Comparison of ENCODE assay signal across 9 mouse cellular contexts in genomic region chr11:75487496-75487895, GRCm38 (mm10). TPM values are rescaled to one million over a fixed set of nuclear protein-coding genes. Genes with fewer than 3 reads are reported as not detected.
DNase-seq lines count a peak whose midpoint lies in the region; ATAC-seq and TF ChIP-seq lines count a peak whose summit lies in the region.
"Had no signal": no experiment of that assay in that cellular context is flagged by ENCODE, and none has a peak within 500 bp of the region (broad histone marks: within the 10 kb centered on the region; RNA-seq: fewer than 3 reads in every experiment).

No protein-coding gene starts in this region.

- H3K4me1 ChIP-seq in heart, embryonic 16.5 days (ENCODE audit: control insufficient read depth, insufficient read depth, low read length), result peaks cover 10% of the 10 kb centered on the region
- no peaks in the 10 kb centered on the region for H3K4me1 ChIP-seq in ES-Bruce4 (ENCODE audit: control insufficient read depth, insufficient read depth, low read length)
- H3K4me1 ChIP-seq in forebrain, postnatal 0 days (ENCODE audit: insufficient read depth), result peaks cover 11% of the 10 kb centered on the region
- H3K4me1 ChIP-seq in midbrain, embryonic 10.5 days, result peaks cover 13% of the 10 kb centered on the region

- no peak for TF ChIP-seq CTCF in ES-Bruce4 (IDR thresholded peaks at IDR 0.05; ENCODE audit: low read depth, low read length)
- no peak for TF ChIP-seq CTCF in forebrain, postnatal 0 days (IDR thresholded peaks at IDR 0.05; ENCODE audit: low read depth)

- WGBS in heart, embryonic 16.5 days, result 24% methylated on average over 6 of the region's 6 CpGs
- WGBS in forebrain, postnatal 0 days, result 40% methylated on average over 6 of the region's 6 CpGs
- WGBS in midbrain, embryonic 10.5 days, result 56% methylated on average over 6 of the region's 6 CpGs

- ATAC-seq in heart, embryonic 16.5 days (replicated peaks; ENCODE audit: extremely low read depth, insufficient read depth, low FRiP score), result no peak
- no peak for ATAC-seq in forebrain, postnatal 0 days

- H3K9me3 ChIP-seq in heart, embryonic 16.5 days (replicated peaks; ENCODE audit: control insufficient read depth, low read length), result no peaks in the 10 kb centered on the region
- no peaks in the 10 kb centered on the region for H3K9me3 ChIP-seq in ES-Bruce4 (replicated peaks; ENCODE audit: control insufficient read depth, insufficient read depth, low read length, poor library complexity, severe bottlenecking)
- no peaks in the 10 kb centered on the region for H3K9me3 ChIP-seq in forebrain, postnatal 0 days (ENCODE audit: low read length)
- H3K9me3 ChIP-seq in midbrain, embryonic 10.5 days (replicated peaks), result no peaks in the 10 kb centered on the region

- H3K36me3 ChIP-seq in heart, embryonic 16.5 days (ENCODE audit: control insufficient read depth, insufficient read depth), result peaks cover 31% of the 10 kb centered on the region
- peaks cover 40% of the 10 kb centered on the region for H3K36me3 ChIP-seq in ES-Bruce4 (ENCODE audit: control insufficient read depth, insufficient read depth, low read length, poor library complexity, severe bottlenecking)
- peaks cover 32% of the 10 kb centered on the region for H3K36me3 ChIP-seq in forebrain, postnatal 0 days (ENCODE audit: insufficient read depth)
- H3K36me3 ChIP-seq in midbrain, embryonic 10.5 days, result peaks cover 48% of the 10 kb centered on the region

- H3K27ac ChIP-seq in heart, embryonic 16.5 days (ENCODE audit: low read length), result no peak overlapping the region
- H3K27ac ChIP-seq in ES-Bruce4 (ENCODE audit: insufficient read depth, low read length), result no peak overlapping the region
- H3K27ac ChIP-seq in forebrain, postnatal 0 days (ENCODE audit: low read depth, low read length), result no peak overlapping the region
- peak overlapping the region; percentile 97 for H3K27ac ChIP-seq in midbrain, embryonic 10.5 days (replicated peaks)

- TF ChIP-seq EP300 in ES-Bruce4 (IDR thresholded peaks at IDR 0.05; ENCODE audit: insufficient read depth, low read depth, low read length), result no peak

- H3K9ac ChIP-seq in heart, embryonic 16.5 days (ENCODE audit: low read length), result peak overlapping the region; percentile 98
- peak overlapping the region; percentile 98 for H3K9ac ChIP-seq in ES-Bruce4 (ENCODE audit: low read depth, poor library complexity, severe bottlenecking)
- peak overlapping the region; percentile 99 for H3K9ac ChIP-seq in forebrain, postnatal 0 days

- DNase-seq in heart, adult 8-10 months (ENCODE audit: low spot score), result no peak
- no peak for DNase-seq in forebrain, postnatal 0 days
- DNase-seq in midbrain, embryonic 10.5 days (ENCODE audit: low spot score), result no peak
- no peak for DNase-seq in left cerebral cortex, adult 18-20 months (ENCODE audit: low spot score in 2 of 2)
- no peak for DNase-seq in thymus, postnatal 10 days (ENCODE audit: low spot score in 2 of 2)
- no peak for DNase-seq in spleen, adult 12 weeks (ENCODE audit: low spot score)
- DNase-seq: thymus, postnatal 14 days had no signal

- H3K27me3 ChIP-seq in heart, embryonic 16.5 days (ENCODE audit: control insufficient read depth, insufficient read depth, low read length), result no peaks in the 10 kb centered on the region; the same call in 1 of the 2 replicates
- H3K27me3 ChIP-seq in ES-Bruce4 (ENCODE audit: control insufficient read depth, insufficient read depth, low read length, poor library complexity, severe bottlenecking), result no peaks in the 10 kb centered on the region
- H3K27me3 ChIP-seq in forebrain, postnatal 0 days (ENCODE audit: insufficient read depth, low read length), result no peaks in the 10 kb centered on the region
- no peaks in the 10 kb centered on the region for H3K27me3 ChIP-seq in midbrain, embryonic 10.5 days (ENCODE audit: low read depth, poor library complexity, severe bottlenecking)

- peak overlapping the region; percentile 99 for H3K4me3 ChIP-seq in heart, embryonic 16.5 days (ENCODE audit: low read length)
- peak overlapping the region; percentile 84 for H3K4me3 ChIP-seq in ES-Bruce4 (ENCODE audit: low read depth, low read length)
- H3K4me3 ChIP-seq in forebrain, postnatal 0 days (ENCODE audit: low read depth, low read length), result peak overlapping the region; percentile 99
- H3K4me3 ChIP-seq in midbrain, embryonic 10.5 days, result peak overlapping the region; percentile 99

- H3K4me2 ChIP-seq in heart, embryonic 16.5 days (ENCODE audit: low read depth, low read length), result peak overlapping the region; percentile 99
- H3K4me2 ChIP-seq in forebrain, postnatal 0 days (ENCODE audit: low read depth), result peak overlapping the region; percentile 94

- TF ChIP-seq POLR2A in ES-Bruce4 (IDR thresholded peaks at IDR 0.05; ENCODE audit: insufficient read depth, low read length), result no peak

RNA-seq across cellular contexts. Expression of gene Prpf8, which starts 0.9 kb away (rescaled TPM):
- polyA plus RNA-seq in heart, embryonic 16.5 days (2015; fragmentation: Nextera tagmentation; extraction: Ambion mirVana), result 31.4 and 34.1 TPM in 2 replicates
- total RNA-seq in heart, adult 8-10 months (2022), result 10 to 100 TPM; 92.4 to 99.5 (median 94.6) TPM
- 210 and 212 TPM in 2 replicates for polyA plus RNA-seq in ES-Bruce4 (2011; ENCODE audit: insufficient read depth, insufficient read length, low read depth, missing spikeins)
- 89.0 and 120 TPM in 2 replicates for total RNA-seq in forebrain, postnatal 0 days (2014; rRNA removed)
- polyA plus RNA-seq in forebrain, postnatal 0 days (2015; fragmentation: Nextera tagmentation; extraction: Ambion mirVana), result 25.6 and 27.9 TPM in 2 replicates
- polyA plus RNA-seq in midbrain, embryonic 10.5 days (2016; fragmentation: Nextera tagmentation; extraction: Ambion mirVana), result 67.3 and 72.2 TPM in 2 replicates
- 100 to 1,000 TPM; 128 to 134 TPM for total RNA-seq in left cerebral cortex, adult 18-20 months (2021)

RNA-seq across cellular contexts. Expression of gene Rilp, which starts 22.4 kb away (rescaled TPM):
- 11.0 and 13.3 TPM in 2 replicates for polyA plus RNA-seq in heart, embryonic 16.5 days (2015; fragmentation: Nextera tagmentation; extraction: Ambion mirVana)
- total RNA-seq in heart, adult 8-10 months (2022), result 10 to 100 TPM; 47.8 to 61.5 (median 56.2) TPM
- not detected in 2 replicates for polyA plus RNA-seq in ES-Bruce4 (2011; ENCODE audit: insufficient read depth, insufficient read length, low read depth, missing spikeins)
- 0.67 and 1.6 TPM in 2 replicates for total RNA-seq in forebrain, postnatal 0 days (2014; rRNA removed)
- 2.9 and 4.9 TPM in 2 replicates for polyA plus RNA-seq in forebrain, postnatal 0 days (2015; fragmentation: Nextera tagmentation; extraction: Ambion mirVana)
- polyA plus RNA-seq in midbrain, embryonic 10.5 days (2016; fragmentation: Nextera tagmentation; extraction: Ambion mirVana), result 0.35 and 0.44 TPM in 2 replicates
- total RNA-seq in left cerebral cortex, adult 18-20 months (2021), result 1 to 10 TPM; 1.6 to 1.8 TPM

RNA-seq across cellular contexts. Expression of gene Scarf1, which starts 25.8 kb away (rescaled TPM):
- polyA plus RNA-seq in heart, embryonic 16.5 days (2015; fragmentation: Nextera tagmentation; extraction: Ambion mirVana), result 11.0 and 14.0 TPM in 2 replicates
- 1 to 10 TPM; 6.3 to 8.5 (median 7.4) TPM for total RNA-seq in heart, adult 8-10 months (2022)
- 0.76 and 1.0 TPM in 2 replicates for polyA plus RNA-seq in ES-Bruce4 (2011; ENCODE audit: insufficient read depth, insufficient read length, low read depth, missing spikeins)
- total RNA-seq in forebrain, postnatal 0 days (2014; rRNA removed), result 4.0 and 4.5 TPM in 2 replicates
- polyA plus RNA-seq in forebrain, postnatal 0 days (2015; fragmentation: Nextera tagmentation; extraction: Ambion mirVana), result 3.1 and 3.5 TPM in 2 replicates
- polyA plus RNA-seq in midbrain, embryonic 10.5 days (2016; fragmentation: Nextera tagmentation; extraction: Ambion mirVana), result 4.7 and 4.8 TPM in 2 replicates
- total RNA-seq in left cerebral cortex, adult 18-20 months (2021), result 1 to 10 TPM; 1.1 to 1.2 TPM

RNA-seq across cellular contexts. Expression of gene Tlcd2, which starts 26.0 kb away (rescaled TPM):
- polyA plus RNA-seq in heart, embryonic 16.5 days (2015; fragmentation: Nextera tagmentation; extraction: Ambion mirVana), result 11.2 and 12.1 TPM in 2 replicates
- 1 to 10 TPM; 2.8 to 5.1 (median 4.0) TPM for total RNA-seq in heart, adult 8-10 months (2022)
- polyA plus RNA-seq in ES-Bruce4 (2011; ENCODE audit: insufficient read depth, insufficient read length, low read depth, missing spikeins), result 3.6 and 6.8 TPM in 2 replicates
- 0.31 and 1.4 TPM in 2 replicates for total RNA-seq in forebrain, postnatal 0 days (2014; rRNA removed)
- 0.79 and 1.2 TPM in 2 replicates for polyA plus RNA-seq in forebrain, postnatal 0 days (2015; fragmentation: Nextera tagmentation; extraction: Ambion mirVana)
- 10.2 and 10.6 TPM in 2 replicates for polyA plus RNA-seq in midbrain, embryonic 10.5 days (2016; fragmentation: Nextera tagmentation; extraction: Ambion mirVana)
- total RNA-seq in left cerebral cortex, adult 18-20 months (2021), result under 1 TPM; 0.91 to 1.00 TPM

RNA-seq across cellular contexts. Expression of gene Wdr81, which starts 33.0 kb away (rescaled TPM):
- polyA plus RNA-seq in heart, embryonic 16.5 days (2015; fragmentation: Nextera tagmentation; extraction: Ambion mirVana), result 3.5 and 4.5 TPM in 2 replicates
- total RNA-seq in heart, adult 8-10 months (2022), result 10 to 100 TPM in 1 of 4 experiments, 1 to 10 TPM in 3; 7.9 to 10.1 (median 8.8) TPM
- 4.9 and 8.4 TPM in 2 replicates for polyA plus RNA-seq in ES-Bruce4 (2011; ENCODE audit: insufficient read depth, insufficient read length, low read depth, missing spikeins)
- total RNA-seq in forebrain, postnatal 0 days (2014; rRNA removed), result 15.8 and 15.9 TPM in 2 replicates
- polyA plus RNA-seq in forebrain, postnatal 0 days (2015; fragmentation: Nextera tagmentation; extraction: Ambion mirVana), result 4.2 and 4.9 TPM in 2 replicates
- polyA plus RNA-seq in midbrain, embryonic 10.5 days (2016; fragmentation: Nextera tagmentation; extraction: Ambion mirVana), result 5.7 and 7.5 TPM in 2 replicates
- total RNA-seq in left cerebral cortex, adult 18-20 months (2021), result 10 to 100 TPM; 18.7 to 19.4 TPM
